Mouse (Mus musculus) megakaryocyte, embryonic 14.5 days (primary cell): Measurements from ENCODE around the gene Phyhipl.

ENCODE experiments used
- FLI1 ChIP-seq: IDR thresholded peaks from 2 replicates; pipeline ENCODE4 v1.6.1; 2012; ENCODE audit warnings: low read length, inconsistent platforms, mixed read lengths
- GATA1 ChIP-seq: IDR thresholded peaks from 3 replicates; pipeline ENCODE4 v1.6.1; 2012; ENCODE audit warnings: mixed read lengths, low read length, inconsistent platforms, borderline replicate concordance

- TF ChIP-seq FLI1 (no peak), GATA1 (no peak)
Observed at GRCm38 (mm10) chr10:70703211-70703610, 47.4 kb upstream of the Phyhipl start.
